ENCODE assay signal across 8 mouse cellular contexts in the genomic region with DNA sequence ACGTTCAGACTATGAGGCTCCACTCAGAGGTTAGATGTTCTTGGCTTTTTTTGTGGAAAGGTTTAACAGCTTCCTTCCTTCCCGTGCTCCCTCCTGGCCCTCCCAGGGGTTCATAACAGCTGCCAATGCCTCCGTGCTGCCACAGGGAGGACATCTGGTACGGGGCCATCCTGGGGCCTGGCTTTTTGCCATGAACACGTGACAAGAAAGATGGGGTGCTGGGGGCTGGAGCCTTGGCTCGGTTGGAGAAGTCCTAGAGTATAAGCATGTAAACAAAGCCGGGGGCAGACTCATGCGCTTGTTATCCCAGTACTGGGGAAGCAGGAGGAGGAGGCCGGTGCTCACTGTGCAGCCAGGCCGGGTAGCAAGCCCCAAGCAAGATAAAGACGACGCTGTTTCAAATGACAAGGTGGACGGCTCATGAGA.
DNase-seq lines count a peak whose midpoint lies in the region; ATAC-seq lines count a peak whose summit lies in the region.

No protein-coding gene starts in this region.

- 0 out of 2 replicates have a peak overlapping the region, but pooled peaks have one; percentile 7 for H3K4me2 ChIP-seq in heart, embryonic 12.5 days

- H3K4me3 ChIP-seq in embryonic facial prominence, embryonic 10.5 days, result no peak overlapping the region
- no peak overlapping the region for H3K4me3 ChIP-seq in heart, embryonic 12.5 days

- H3K4me1 ChIP-seq in embryonic facial prominence, embryonic 10.5 days, result peaks cover 35% of the 10 kb centered on the region
- H3K4me1 ChIP-seq in heart, embryonic 12.5 days (replicated peaks), result peaks cover 42% of the 10 kb centered on the region

- H3K9me3 ChIP-seq in embryonic facial prominence, embryonic 10.5 days, result 0 out of 2 replicates have a peak, but pooled peaks cover 2% of the 10 kb centered on the region
- peaks cover 8% of the 10 kb centered on the region; the same call in 1 of the 2 replicates for H3K9me3 ChIP-seq in heart, embryonic 12.5 days (replicated peaks)

- H3K36me3 ChIP-seq in embryonic facial prominence, embryonic 10.5 days (replicated peaks), result no peaks in the 10 kb centered on the region
- no peaks in the 10 kb centered on the region for H3K36me3 ChIP-seq in heart, embryonic 12.5 days

- no peaks in the 10 kb centered on the region for H3K27me3 ChIP-seq in embryonic facial prominence, embryonic 10.5 days (replicated peaks; ENCODE audit: low read depth, poor library complexity, severe bottlenecking)
- H3K27me3 ChIP-seq in heart, embryonic 12.5 days (replicated peaks), result no peaks in the 10 kb centered on the region

- H3K9ac ChIP-seq in heart, embryonic 12.5 days, result no peak overlapping the region

- WGBS in embryonic facial prominence, embryonic 10.5 days, result 54% methylated on average over 13 of the region's 13 CpGs
- 27% methylated on average over 13 of the region's 13 CpGs for WGBS in heart, embryonic 12.5 days

- peak; percentile 63; the same call in 1 of the 2 replicates for ATAC-seq in heart, embryonic 12.5 days (ENCODE audit: insufficient number of reproducible peaks, low FRiP score)
- ATAC-seq in inflammation-experienced regulatory T-cells, adult 6 months, result no peak

- peak; percentile 63 for DNase-seq in retina, postnatal 1 day
- no peak for DNase-seq in retina, embryonic 14.5 days (ENCODE audit: low spot score)
- DNase-seq in embryonic facial prominence, embryonic 10.5 days (ENCODE audit: low spot score), result peak; percentile 32
- DNase-seq in kidney, adult 9 months, result peak; percentile 82
- DNase-seq in lung, postnatal 14 days, result peak; percentile 83
- peak; percentile 28 for DNase-seq in ovary, postnatal 14 days (ENCODE audit: low spot score)

- peak overlapping the region; percentile 75 for H3K27ac ChIP-seq in embryonic facial prominence, embryonic 10.5 days (replicated peaks)
- H3K27ac ChIP-seq in heart, embryonic 12.5 days (ENCODE audit: poor library complexity, severe bottlenecking), result peak overlapping the region; percentile 60
